Comparison of ENCODE assay signal across 24 mouse cellular contexts in the genomic region with DNA sequence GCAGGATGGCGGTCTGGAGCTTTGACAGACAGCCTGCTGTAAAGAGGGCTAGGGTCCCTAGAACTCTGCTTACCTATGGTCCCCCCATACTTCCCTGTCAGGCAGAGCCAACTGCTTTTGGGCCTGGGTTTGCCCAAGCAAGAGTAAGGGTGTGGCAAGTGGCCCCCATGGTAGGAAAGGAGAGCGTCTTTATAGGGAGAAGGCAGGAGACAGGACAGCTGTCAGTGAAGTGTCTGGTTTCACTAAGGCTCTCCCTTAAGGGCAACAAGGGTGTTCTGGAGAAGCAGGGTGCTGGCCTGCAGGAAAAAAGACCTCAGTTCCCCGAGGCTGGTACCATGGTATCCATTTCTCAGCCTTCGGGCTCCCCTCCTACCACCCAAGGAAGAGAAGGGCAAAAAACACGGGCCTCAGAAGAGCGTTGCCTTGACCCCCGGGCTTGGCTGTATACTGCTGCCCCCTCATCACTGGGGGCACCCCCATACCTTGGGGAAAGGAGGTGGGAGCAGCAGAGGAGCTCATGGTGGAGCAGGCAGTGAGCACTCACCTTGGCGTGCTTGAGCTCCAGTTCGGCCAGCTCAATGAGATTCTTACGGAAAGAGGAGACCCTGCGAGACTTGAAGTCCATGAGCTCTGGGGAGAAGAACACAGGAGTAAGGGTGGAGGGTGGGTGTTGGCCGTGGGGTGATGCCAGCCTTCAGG. TPM values are rescaled to one million over a fixed set of nuclear protein-coding genes. Genes with fewer than 3 reads are reported as not detected.
A peak's percentile ranks its signal among the peaks of the same experiment; 100 is the strongest.
DNase-seq lines count a peak whose midpoint lies in the region; ATAC-seq and TF ChIP-seq lines count a peak whose summit lies in the region.
"Had no signal": no experiment of that assay in that cellular context is flagged by ENCODE, and none has a peak within 500 bp of the region (broad histone marks: within the 10 kb centered on the region; RNA-seq: fewer than 3 reads in every experiment).

No protein-coding gene starts in this region.

- no peak overlapping the region for H3K4me2 ChIP-seq in hindbrain, embryonic 12.5 days (replicated peaks)
- H3K4me2 ChIP-seq: forebrain, embryonic 15.5 days; heart, embryonic 13.5 days; limb, embryonic 12.5 days; lung, embryonic 15.5 days; neural tube, embryonic 12.5 days had no signal

- H3K4me3 ChIP-seq in hindbrain, embryonic 10.5 days, result peak overlapping the region; percentile 20
- no peak overlapping the region for H3K4me3 ChIP-seq in hindbrain, embryonic 12.5 days
- peak overlapping the region; percentile 23; the same call in 1 of the 2 replicates for H3K4me3 ChIP-seq in E14TG2a.4 (replicated peaks; ENCODE audit: low read length)
- H3K4me3 ChIP-seq: erythroblast, embryonic 14.5 days; forebrain, embryonic 15.5 days; heart, embryonic 13.5 days; limb, embryonic 12.5 days; lung, embryonic 15.5 days; midbrain, embryonic 10.5 days; neural tube, embryonic 12.5 days had no signal

- peak; percentile 44 for DNase-seq in cerebellum, adult 9-11 months
- no peak for DNase-seq in cerebellum, postnatal 14 days
- no peak for DNase-seq in hindbrain, embryonic 10.5 days (ENCODE audit: low spot score)
- peak; percentile 53 for DNase-seq in ZHBTc4 (ENCODE audit: low read depth, low spot score)
- no peak for DNase-seq in layer of hippocampus, postnatal 36 days
- DNase-seq: B cell, adult 2 months; gastrocnemius, postnatal 25 days; heart, postnatal 36 days; right cerebral cortex, adult 18-20 months had no signal

- H3K4me1 ChIP-seq in hindbrain, embryonic 10.5 days (replicated peaks), result peaks cover 21% of the 10 kb centered on the region
- H3K4me1 ChIP-seq in hindbrain, embryonic 12.5 days, result peaks cover 13% of the 10 kb centered on the region
- H3K4me1 ChIP-seq in E14TG2a.4 (replicated peaks; ENCODE audit: low read depth, low read length), result peaks cover 65% of the 10 kb centered on the region

- peaks cover 69% of the 10 kb centered on the region for H3K36me3 ChIP-seq in hindbrain, embryonic 10.5 days
- peaks cover 62% of the 10 kb centered on the region for H3K36me3 ChIP-seq in hindbrain, embryonic 12.5 days
- peaks cover 68% of the 10 kb centered on the region for H3K36me3 ChIP-seq in E14TG2a.4 (ENCODE audit: insufficient read depth, low read length)

- H3K9me3 ChIP-seq in hindbrain, embryonic 10.5 days, result no peaks in the 10 kb centered on the region
- no peaks in the 10 kb centered on the region for H3K9me3 ChIP-seq in hindbrain, embryonic 12.5 days (replicated peaks)
- no peaks in the 10 kb centered on the region for H3K9me3 ChIP-seq in E14TG2a.4 (ENCODE audit: low read length)
- H3K9me3 ChIP-seq: forebrain, embryonic 15.5 days; heart, embryonic 13.5 days; limb, embryonic 12.5 days; lung, embryonic 15.5 days; midbrain, embryonic 10.5 days; neural tube, embryonic 12.5 days had no signal

- no peak overlapping the region for H3K9ac ChIP-seq in hindbrain, embryonic 12.5 days
- H3K9ac ChIP-seq: forebrain, embryonic 15.5 days; heart, embryonic 13.5 days; limb, embryonic 12.5 days; liver, embryonic 14.5 days; lung, embryonic 15.5 days; neural tube, embryonic 12.5 days had no signal

- no peak for ATAC-seq in hindbrain, embryonic 12.5 days (ENCODE audit: low FRiP score)
- ATAC-seq: forebrain, embryonic 15.5 days had no signal

- no peak overlapping the region for H3K27ac ChIP-seq in hindbrain, embryonic 10.5 days
- no peak overlapping the region for H3K27ac ChIP-seq in hindbrain, embryonic 12.5 days
- H3K27ac ChIP-seq: forebrain, embryonic 15.5 days; heart, embryonic 13.5 days; limb, embryonic 12.5 days; liver, embryonic 14.5 days; lung, embryonic 15.5 days; macrophage; midbrain, embryonic 10.5 days; neural tube, embryonic 12.5 days; stomach, postnatal 0 days had no signal

- WGBS in hindbrain, embryonic 10.5 days, result 84% methylated on average over 12 of the region's 12 CpGs
- 86% methylated on average over 12 of the region's 12 CpGs for whole genome bisulfite sequencing in hindbrain, embryonic 12.5 days

- no peak for TF ChIP-seq CTCF in E14TG2a.4 (conservative IDR thresholded peaks at IDR 0.05; ENCODE audit: low read length)

- no peaks in the 10 kb centered on the region for H3K27me3 ChIP-seq in hindbrain, embryonic 10.5 days (ENCODE audit: insufficient read depth, poor library complexity, severe bottlenecking)
- H3K27me3 ChIP-seq in hindbrain, embryonic 12.5 days, result no peaks in the 10 kb centered on the region
- H3K27me3 ChIP-seq in E14TG2a.4 (ENCODE audit: insufficient read depth, low read length), result no peaks in the 10 kb centered on the region
- H3K27me3 ChIP-seq: forebrain, embryonic 15.5 days; heart, embryonic 13.5 days; limb, embryonic 12.5 days; lung, embryonic 15.5 days; neural tube, embryonic 12.5 days had no signal

RNA-seq across cellular contexts. Expression of a gene that starts 5.2 kb away (rescaled TPM):
- polyA plus RNA-seq in hindbrain, embryonic 10.5 days (2016; fragmentation: Nextera tagmentation; extraction: Ambion mirVana), result 3,259 and 3,562 TPM in 2 replicates
- 3,169 and 3,299 TPM in 2 replicates for polyA plus RNA-seq in hindbrain, embryonic 12.5 days (2016; fragmentation: Nextera tagmentation; extraction: Ambion mirVana)
- 1,000 to 10,000 TPM; 1,234 to 1,394 TPM for total RNA-seq in layer of hippocampus, postnatal 36 days (2021)

RNA-seq across cellular contexts. Expression of a gene that starts 7.3 kb away (rescaled TPM):
- 43.7 and 51.4 TPM in 2 replicates for polyA plus RNA-seq in hindbrain, embryonic 10.5 days (2016; fragmentation: Nextera tagmentation; extraction: Ambion mirVana)
- polyA plus RNA-seq in hindbrain, embryonic 12.5 days (2016; fragmentation: Nextera tagmentation; extraction: Ambion mirVana), result 43.3 and 45.4 TPM in 2 replicates
- 10 to 100 TPM; 37.6 to 39.3 TPM for total RNA-seq in layer of hippocampus, postnatal 36 days (2021)

RNA-seq across cellular contexts. Expression of a gene that starts 8.1 kb away (rescaled TPM):
- polyA plus RNA-seq in hindbrain, embryonic 10.5 days (2016; fragmentation: Nextera tagmentation; extraction: Ambion mirVana), result not detected in 2 replicates
- polyA plus RNA-seq in hindbrain, embryonic 12.5 days (2016; fragmentation: Nextera tagmentation; extraction: Ambion mirVana), result 0.23 and 0.56 TPM in 2 replicates
- 1 to 10 TPM; 5.4 to 8.8 TPM for total RNA-seq in layer of hippocampus, postnatal 36 days (2021)
- total RNA-seq: common myeloid progenitor, adult 5-6 weeks had no signal
- polyA plus RNA-seq: embryonic facial prominence, embryonic 11.5 days; heart, embryonic 13.5 days; kidney, embryonic 14.5 days; midbrain, embryonic 10.5 days; stomach, postnatal 0 days had no signal

RNA-seq across cellular contexts. Expression of a gene that starts 14.8 kb away (rescaled TPM):
- polyA plus RNA-seq in hindbrain, embryonic 10.5 days (2016; fragmentation: Nextera tagmentation; extraction: Ambion mirVana), result 8.9 and 18.7 TPM in 2 replicates
- 38.3 and 42.2 TPM in 2 replicates for polyA plus RNA-seq in hindbrain, embryonic 12.5 days (2016; fragmentation: Nextera tagmentation; extraction: Ambion mirVana)
- total RNA-seq in layer of hippocampus, postnatal 36 days (2021), result 10 to 100 TPM; 80.5 to 83.5 TPM

RNA-seq across cellular contexts. Expression of a gene that starts 21.7 kb away (rescaled TPM):
- polyA plus RNA-seq in hindbrain, embryonic 10.5 days (2016; fragmentation: Nextera tagmentation; extraction: Ambion mirVana), result 62.7 and 71.3 TPM in 2 replicates
- 75.3 and 81.0 TPM in 2 replicates for polyA plus RNA-seq in hindbrain, embryonic 12.5 days (2016; fragmentation: Nextera tagmentation; extraction: Ambion mirVana)
- total RNA-seq in layer of hippocampus, postnatal 36 days (2021), result 10 to 100 TPM; 10.9 to 12.4 TPM

Comparison
In these comparisons a context has a peak if more than half of its experiments do, and no peak if none do; other contexts are left out.
1. DNase-seq: peak in cerebellum, adult 9-11 months (single experiment) and ZHBTc4 (single experiment); none in cerebellum, postnatal 14 days (0 of 2), hindbrain, embryonic 10.5 days (single experiment) and layer of hippocampus, postnatal 36 days (0 of 2).